Mouse (Mus musculus): Measurements from ENCODE around the gene Sphk2.

GRCm38 (mm10) chr7:45683396-45684050 lies 34.3 kb downstream of the Sphk2 start, which contains the start of gene Ntn5:
- TF ChIP-seq CTCF (IDR thresholded peaks at IDR 0.05; ENCODE audit: control insufficient read depth, insufficient read depth, insufficient read length): no peak
- no peak for TF ChIP-seq FOSL1 (IDR thresholded peaks at IDR 0.05; ENCODE audit: insufficient read depth, low read length, poor library complexity, severe bottlenecking)
- TF ChIP-seq CEBPB (IDR thresholded peaks at IDR 0.05; ENCODE audit: low read depth): no peak
- no peak for TF ChIP-seq MYOD1 (IDR thresholded peaks at IDR 0.05; ENCODE audit: control insufficient read depth, insufficient read length, low read depth)
- no peak for TF ChIP-seq USF1 (IDR thresholded peaks at IDR 0.05; ENCODE audit: low read depth)
- no peak for TF ChIP-seq MAX (IDR thresholded peaks at IDR 0.05)
